Mouse (Mus musculus): ENCODE measurements around the gene Slc29a1.

GRCm38 (mm10) chr17:45592606-45593431, 6.6 kb downstream of the Slc29a1 start:
- TF ChIP-seq POLR2A (IDR thresholded peaks at IDR 0.05; ENCODE audit: control insufficient read depth, low read depth, low read length) (no peak; the same call in 1 of the 2 replicates), CTCF (IDR thresholded peaks at IDR 0.05; ENCODE audit: control insufficient read depth, insufficient read depth, insufficient replicate concordance, low read depth, low read length) (no peak)

Measured in testis, adult 2 months (tissue).